Mouse (Mus musculus) midbrain, postnatal 0 days (tissue): Measurements from ENCODE around the gene Timm22. TPM values are rescaled to one million over a fixed set of nuclear protein-coding genes. Genes with fewer than 3 reads are reported as not detected.
A peak's percentile ranks its signal among the peaks of the same experiment; 100 is the strongest.

Source experiments
- ATAC-seq: fragments of 200-750 bp; cut with Nextera tagmentation; 2 replicates; pipeline ENCODE4 v1.8.0; 2017; ENCODE audit warnings: moderate number of reproducible peaks, mild to moderate bottlenecking, moderate TSS enrichment, moderate library complexity; ENCODE audit not compliant: low FRiP score
- DNase-seq: peaks from one replicate; pipeline ENCODE4 v3.0.0-alpha.2; 2015; ENCODE audit warnings: low spot score
- H3K27ac ChIP-seq: fragments of 300-500 bp; sonication (generic); 2 replicates; pipeline ENCODE4 v1.5.1; 2014; ENCODE audit warnings: low read depth, mild to moderate bottlenecking, low read length, mixed read lengths
- H3K27me3 ChIP-seq: fragments of 300-500 bp; sonication (generic); 2 replicates; pipeline ENCODE4 v1.6.1; 2014; ENCODE audit warnings: low read length, control low read depth, mixed read lengths; ENCODE audit not compliant: insufficient read depth
- H3K36me3 ChIP-seq: fragments of 300-500 bp; sonication (generic); 2 replicates; pipeline ENCODE4 v1.6.1; 2014; ENCODE audit warnings: low read length, control low read depth, mixed read lengths; ENCODE audit not compliant: insufficient read depth
- H3K4me1 ChIP-seq: fragments of 300-500 bp; sonication (generic); 2 replicates; pipeline ENCODE4 v1.6.1; 2014; ENCODE audit warnings: mild to moderate bottlenecking, control low read depth, antibody characterized with exemption, low read length, mixed read lengths; ENCODE audit not compliant: insufficient read depth
- H3K4me2 ChIP-seq: fragments of 300-500 bp; sonication (generic); 2 replicates; pipeline ENCODE4 v1.6.1; 2014; ENCODE audit warnings: low read depth, mild to moderate bottlenecking, low read length, mixed read lengths; ENCODE audit not compliant: poor library complexity, severe bottlenecking
- H3K4me3 ChIP-seq: fragments of 300-500 bp; sonication (generic); 2 replicates; pipeline ENCODE4 v1.5.1; 2014; ENCODE audit warnings: low read depth, mild to moderate bottlenecking, low read length, moderate library complexity
- H3K9ac ChIP-seq: fragments of 300-500 bp; sonication (generic); replicated peaks from 2 replicates; pipeline ENCODE4 v1.6.1; 2014; ENCODE audit warnings: mild to moderate bottlenecking, low read length, moderate library complexity, mixed read lengths; ENCODE audit not compliant: poor library complexity, severe bottlenecking
- H3K9me3 ChIP-seq: fragments of 300-500 bp; sonication (generic); 2 replicates; pipeline ENCODE4 v1.6.1; 2016; ENCODE audit warnings: low read length, control low read depth
- CTCF ChIP-seq: IDR thresholded peaks from 2 replicates; pipeline ENCODE4 v1.5.1; 2016; ENCODE audit warnings: antibody characterized with exemption, mild to moderate bottlenecking
- WGBS: fragments of 180-500 bp; shearing (Covaris S2); extraction: QIAGEN DNeasy Blood & Tissue Kit; methylation state at CpG from one replicate; pipeline ENCODE4 v1.1.7; 2014; 5-methylcytosine and 5-hydroxymethylcytosine counted together
- polyA plus RNA-seq: library from polyadenylated mRNA; unstranded; fragments of >200 nt; fragmentation: Nextera tagmentation; extraction: Ambion mirVana; gene quantifications from 2 replicates; pipeline ENCODE4 v1.2.1, GENCODE M21; 2015
- total RNA-seq: library from RNA; depleted of rRNA; stranded (reverse); fragments of >200 nt; gene quantifications from 2 replicates; pipeline ENCODE4 v1.2.3, GENCODE M21; 2014

The Timm22 gene
- total and polyA plus RNA-seq, 2 experiments from 2014 or later: 26.6 to 104 TPM

DNA sequence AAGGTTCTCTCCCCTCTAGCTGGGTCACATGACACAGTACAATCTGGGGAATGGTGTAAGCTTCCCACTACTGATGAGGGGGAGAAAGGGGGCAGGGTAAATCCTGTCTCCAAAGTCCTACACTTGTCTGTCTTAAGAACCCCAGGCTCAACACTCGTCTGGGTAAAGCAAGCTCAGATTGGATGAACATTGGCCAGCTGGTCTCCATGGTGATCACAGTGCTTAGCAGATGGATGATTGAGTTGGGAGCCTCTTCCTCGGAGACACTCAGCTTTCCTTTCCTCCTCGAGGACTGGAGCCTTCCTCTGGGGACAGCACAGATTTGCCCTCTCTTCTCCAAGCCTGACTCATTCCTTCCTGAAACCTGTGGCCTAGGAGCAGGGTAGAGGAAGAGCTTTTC lies 32.9 kb downstream of the Timm22 start:
- no peak overlapping the region for H3K27ac ChIP-seq
- DNase-seq: peak; percentile 75
- no peaks in the 10 kb centered on the region for H3K9me3 ChIP-seq
- no peak overlapping the region for H3K4me3 ChIP-seq
- 7% methylated on average over 3 of the region's 3 CpGs for WGBS
- TF ChIP-seq CTCF: no peak
- no peak for ATAC-seq
- H3K36me3 ChIP-seq: peaks cover 20% of the 10 kb centered on the region
- H3K27me3 ChIP-seq: no peaks in the 10 kb centered on the region
- no peak overlapping the region for H3K9ac ChIP-seq
- H3K4me2 ChIP-seq: no peak overlapping the region
- H3K4me1 ChIP-seq: peaks cover 10% of the 10 kb centered on the region

GRCm38 (mm10) chr11:76445459-76445858 lies 38.7 kb downstream of the Timm22 start:
- no peak for ATAC-seq
- Histone ChIP-seq H3K27ac (no peak overlapping the region; the same call in 1 of the 2 replicates), H3K9ac (no peak overlapping the region), H3K36me3 (peaks cover 36% of the 10 kb centered on the region), H3K4me2 (no peak overlapping the region), H3K9me3 (no peaks in the 10 kb centered on the region), H3K4me3 (no peak overlapping the region), H3K4me1 (peaks cover 11% of the 10 kb centered on the region; the same call in 1 of the 2 replicates), H3K27me3 (no peaks in the 10 kb centered on the region)
- no peak for DNase-seq
- WGBS: 26% methylated on average over 8 of the region's 8 CpGs
- TF ChIP-seq CTCF: no peak

- 5% methylated on average over 10 of the region's 10 CpGs for WGBS
- no peaks in the 10 kb centered on the region for H3K9me3 ChIP-seq
- no peak overlapping the region for H3K4me2 ChIP-seq
- peaks cover 11% of the 10 kb centered on the region; the same call in 1 of the 2 replicates for H3K4me1 ChIP-seq
- peaks cover 36% of the 10 kb centered on the region for H3K36me3 ChIP-seq
- no peak overlapping the region for H3K9ac ChIP-seq
- DNase-seq (peak; percentile 31), ATAC-seq (no peak)
- H3K27ac ChIP-seq: peak overlapping the region; percentile 26; the same call in 1 of the 2 replicates
- no peak overlapping the region for H3K4me3 ChIP-seq
- H3K27me3 ChIP-seq: no peaks in the 10 kb centered on the region
- TF ChIP-seq CTCF: no peak
Observed at GRCm38 (mm10) chr11:76446251-76446650, 39.5 kb downstream of the Timm22 start.

DNA sequence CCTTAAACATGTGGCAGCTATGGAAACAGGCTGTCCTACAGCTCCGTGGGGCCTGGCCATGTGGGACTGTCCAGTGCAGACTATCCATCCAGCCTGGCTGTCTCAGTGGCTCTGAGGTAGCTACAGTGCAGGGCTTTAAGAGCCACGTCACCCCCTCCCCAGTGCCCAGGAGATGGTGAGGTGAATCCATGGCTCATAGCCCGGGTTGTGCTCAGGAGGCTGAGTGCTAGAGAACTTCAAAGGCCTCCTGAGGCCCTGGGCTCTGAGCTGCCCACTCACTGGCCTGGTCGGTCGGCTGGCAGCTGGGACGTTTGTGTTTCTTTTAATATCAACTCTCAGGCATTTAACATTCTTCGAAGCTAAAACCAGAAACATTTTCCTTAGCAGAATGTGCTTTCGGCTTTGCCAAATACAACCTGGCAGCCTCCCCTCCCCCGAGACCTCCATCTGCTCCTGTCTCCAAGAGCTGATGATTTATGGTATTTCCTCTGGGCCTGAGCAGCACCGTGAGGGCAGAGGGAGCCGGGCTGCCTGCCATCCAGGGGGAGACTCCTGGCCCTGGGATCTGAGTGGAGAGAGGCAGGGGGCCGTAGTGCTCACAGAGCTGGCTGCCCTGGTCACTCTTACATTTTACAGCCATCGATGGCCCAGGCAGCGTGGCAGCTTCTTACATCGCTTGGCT lies 42.9 kb downstream of the Timm22 start:
- TF ChIP-seq CTCF: no peak
- Histone ChIP-seq H3K4me1 (peaks cover 11% of the 10 kb centered on the region; the same call in 1 of the 2 replicates), H3K9ac (peak overlapping the region; percentile 42), H3K27me3 (no peaks in the 10 kb centered on the region), H3K27ac (peak overlapping the region; percentile 81), H3K36me3 (peaks cover 47% of the 10 kb centered on the region), H3K4me3 (no peak overlapping the region), H3K9me3 (no peaks in the 10 kb centered on the region), H3K4me2 (peak overlapping the region; percentile 10; the same call in 1 of the 2 replicates)
- DNase-seq (no peak), ATAC-seq (no peak)
- WGBS: 20% methylated on average over 15 of the region's 15 CpGs

DNA sequence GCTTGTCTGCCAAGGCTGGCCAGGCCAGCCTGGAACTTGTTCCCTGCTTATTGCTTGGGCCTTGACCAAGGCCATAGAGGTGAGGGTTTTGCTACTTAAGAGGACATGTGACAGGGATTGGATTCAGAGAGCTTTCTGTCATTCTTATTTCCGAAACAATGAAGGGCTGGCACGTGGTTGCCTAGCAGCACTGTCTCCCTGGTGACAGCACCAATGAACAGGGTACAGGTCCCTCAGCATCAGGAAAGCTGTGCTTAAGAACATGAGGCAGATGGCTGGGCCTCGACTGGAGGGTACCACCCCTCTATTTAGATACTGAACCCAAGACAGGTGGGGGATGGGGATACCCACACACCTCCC lies 43.4 kb downstream of the Timm22 start:
- no peak overlapping the region for H3K4me2 ChIP-seq
- WGBS: 1% methylated on average over 3 of the region's 3 CpGs
- H3K9me3 ChIP-seq: no peaks in the 10 kb centered on the region
- peak; percentile 75 for DNase-seq
- peak; percentile 61 for ATAC-seq
- H3K4me3 ChIP-seq: no peak overlapping the region
- H3K4me1 ChIP-seq: peaks cover 11% of the 10 kb centered on the region; the same call in 1 of the 2 replicates
- H3K36me3 ChIP-seq: peaks cover 45% of the 10 kb centered on the region
- H3K9ac ChIP-seq: peak overlapping the region; percentile 42
- TF ChIP-seq CTCF: no peak
- H3K27me3 ChIP-seq: no peaks in the 10 kb centered on the region
- H3K27ac ChIP-seq: peak overlapping the region; percentile 81

DNA sequence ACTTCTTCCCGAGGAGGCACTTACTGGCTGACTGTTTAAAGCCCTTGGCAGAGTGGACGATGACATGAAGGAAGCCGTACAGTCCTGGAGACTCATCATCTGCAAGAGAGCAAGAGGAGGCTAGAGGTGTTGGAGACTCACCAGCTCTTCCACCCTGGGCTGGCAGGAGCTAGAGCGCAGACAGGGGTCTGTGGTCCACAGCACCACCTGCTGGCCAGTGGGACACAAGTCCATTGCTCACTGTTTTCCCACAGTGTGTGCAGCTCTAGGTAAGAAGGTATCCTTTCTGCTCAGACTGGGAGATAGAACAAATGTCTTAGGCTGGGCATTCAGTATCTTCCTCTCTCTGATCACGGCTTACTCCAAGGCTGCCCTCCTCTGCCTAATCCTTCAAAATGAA lies 47.7 kb downstream of the Timm22 start:
- 55% methylated on average over 5 of the region's 5 CpGs for WGBS
- peaks cover 7% of the 10 kb centered on the region; the same call in 1 of the 2 replicates for H3K4me1 ChIP-seq
- no peak overlapping the region for H3K4me2 ChIP-seq
- H3K27me3 ChIP-seq: no peaks in the 10 kb centered on the region
- no peak overlapping the region for H3K9ac ChIP-seq
- H3K36me3 ChIP-seq: peaks cover 51% of the 10 kb centered on the region
- H3K27ac ChIP-seq: no peak overlapping the region
- ATAC-seq (no peak), DNase-seq (peak; percentile 83)
- H3K4me3 ChIP-seq: no peak overlapping the region
- no peaks in the 10 kb centered on the region for H3K9me3 ChIP-seq
- TF ChIP-seq CTCF: peak; percentile 90
